Mouse (Mus musculus) c-Kit-positive CD71-positive TER-119-positive erythroid progenitor cells, embryonic 14.5 days (primary cell): ENCODE results near the gene Idh2.
"Not testable (repeated sequence)": the region's sequence is repeated elsewhere in the genome, so short reads cannot be mapped to it uniquely, and the experiment has no call there.

Source experiments
- DNase-seq: peaks from one replicate; pipeline ENCODE4 v3.0.0-alpha.2; 2013; ENCODE audit warnings: low spot score

The Idh2 gene

GRCm38 (mm10) chr7:80060012-80060778, 55.0 kb downstream of the Idh2 start:
- DNase-seq, result no peak

DNA sequence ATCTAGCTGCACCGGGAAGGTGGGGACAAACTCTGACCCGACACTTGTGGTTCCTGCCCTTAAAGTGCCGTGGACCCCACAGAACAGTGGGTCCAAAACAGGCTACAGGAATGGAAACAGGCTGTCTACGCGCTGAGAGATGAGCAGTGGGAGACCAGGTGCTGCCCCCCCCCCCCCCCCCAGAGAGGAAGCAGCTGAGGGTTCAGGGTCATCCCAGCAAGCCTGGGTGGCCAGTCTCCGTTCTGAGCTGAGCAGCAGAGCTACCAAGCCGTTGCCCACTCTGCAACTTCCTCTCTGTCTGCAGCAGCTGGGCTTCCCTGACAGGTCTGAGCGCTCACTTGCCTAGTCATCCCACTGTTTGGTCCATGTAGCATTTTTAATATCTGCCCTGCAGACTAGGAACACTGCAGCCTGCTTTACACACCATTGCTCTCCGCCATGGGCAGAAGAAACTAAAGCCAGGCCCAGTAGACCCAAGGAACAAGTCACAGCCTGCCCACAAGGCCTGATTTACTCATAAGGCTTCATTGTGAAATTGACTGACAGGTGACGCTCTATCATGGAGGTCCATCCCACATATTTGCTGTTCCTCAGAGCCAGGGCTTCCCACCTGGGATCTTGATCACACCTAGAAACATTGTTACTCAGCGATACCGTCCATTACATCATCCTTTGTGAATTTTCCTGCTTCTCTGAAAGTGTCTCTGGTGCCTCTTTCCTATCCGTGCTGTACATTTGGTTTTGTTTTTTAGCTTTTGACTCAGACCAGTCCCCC, 55.9 kb downstream of the Idh2 start:
- DNase-seq, result no peak

DNA sequence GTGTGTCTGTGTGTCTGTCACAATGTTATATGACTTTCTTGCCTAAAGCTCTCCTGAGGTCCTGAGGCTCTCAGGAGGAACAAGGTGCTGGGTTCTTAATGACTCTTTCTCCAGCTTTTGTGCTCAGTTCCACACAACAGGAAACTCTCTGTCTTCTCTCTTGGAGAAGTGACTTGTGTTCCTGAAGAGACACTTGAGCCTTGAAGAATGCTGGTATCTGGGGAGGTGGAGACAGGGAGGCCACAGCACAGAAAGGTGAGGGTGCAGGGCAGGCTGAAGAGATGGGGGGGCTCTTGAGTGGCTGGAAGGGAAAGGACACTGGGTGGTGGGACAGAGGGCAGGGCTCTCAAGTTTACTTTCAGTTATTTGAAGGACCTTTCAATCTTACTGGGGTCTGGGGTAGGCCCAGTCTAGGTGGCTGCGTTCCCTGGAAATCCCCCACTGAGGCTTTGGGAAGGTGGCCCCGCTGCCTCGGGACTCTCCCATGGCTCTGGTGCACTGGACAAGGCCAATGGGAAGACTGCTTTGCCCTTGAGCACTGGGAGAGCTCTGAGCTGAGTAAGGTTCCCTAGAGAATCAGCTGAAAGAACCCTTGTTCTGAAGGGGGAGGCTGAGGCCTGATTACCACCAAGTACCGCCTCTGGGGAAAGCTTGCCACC, 56.7 kb downstream of the Idh2 start:
- no peak for DNase-seq

DNA sequence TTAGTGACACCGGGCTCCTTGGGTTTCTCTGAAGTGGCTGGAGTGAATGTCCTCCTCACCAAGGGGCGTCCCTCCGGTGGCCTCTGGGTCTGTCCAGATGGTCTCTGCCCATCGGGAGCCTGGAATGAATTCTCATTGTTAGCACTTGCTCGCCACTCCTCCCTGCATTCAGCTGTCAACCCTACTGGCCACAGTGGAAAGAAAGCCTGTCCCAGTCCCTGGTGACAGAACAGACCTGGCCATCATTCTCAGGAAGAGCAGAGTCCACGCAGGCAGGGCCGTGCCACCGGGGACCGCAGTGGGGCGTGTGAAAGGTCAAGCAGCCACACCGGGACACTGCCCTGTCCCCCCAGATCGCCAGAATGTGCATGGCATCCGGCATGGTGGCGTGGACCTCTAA, 57.4 kb downstream of the Idh2 start:
- no peak for DNase-seq

- no peak for DNase-seq
Measured at GRCm38 (mm10) chr7:80057002-80057691, 58.0 kb downstream of the Idh2 start.

- no peak for DNase-seq
Measured at GRCm38 (mm10) chr7:80055781-80056180, 59.4 kb downstream of the Idh2 start.

- DNase-seq, result no peak
Measured at GRCm38 (mm10) chr7:80053147-80053546, 62.0 kb downstream of the Idh2 start.

DNA sequence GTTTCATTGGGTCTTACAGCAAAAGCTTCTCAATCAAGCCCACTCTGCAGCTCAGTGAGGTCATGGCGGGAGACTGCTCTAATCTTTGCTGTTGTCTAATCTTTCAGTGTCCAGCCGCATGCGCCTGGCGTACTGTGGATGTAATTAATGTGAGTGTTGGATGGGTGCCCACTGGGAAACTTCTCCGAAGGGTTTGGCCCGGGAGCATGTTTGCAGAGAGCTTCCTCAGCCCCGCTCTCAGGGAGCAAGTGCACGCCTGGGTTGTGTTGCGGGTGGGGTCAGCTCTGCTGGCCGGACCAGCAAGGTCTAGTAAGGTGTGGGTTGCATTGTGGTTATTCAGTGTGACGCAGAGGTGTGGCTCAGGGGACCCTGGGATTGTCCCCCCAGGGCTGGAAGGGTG, 62.9 kb downstream of the Idh2 start:
- no peak for DNase-seq

- no peak for DNase-seq
Measured at GRCm38 (mm10) chr7:80051835-80052234, 63.4 kb downstream of the Idh2 start.

GRCm38 (mm10) chr7:80050382-80050781, 64.8 kb downstream of the Idh2 start:
- DNase-seq, result not testable (repeated sequence)

DNA sequence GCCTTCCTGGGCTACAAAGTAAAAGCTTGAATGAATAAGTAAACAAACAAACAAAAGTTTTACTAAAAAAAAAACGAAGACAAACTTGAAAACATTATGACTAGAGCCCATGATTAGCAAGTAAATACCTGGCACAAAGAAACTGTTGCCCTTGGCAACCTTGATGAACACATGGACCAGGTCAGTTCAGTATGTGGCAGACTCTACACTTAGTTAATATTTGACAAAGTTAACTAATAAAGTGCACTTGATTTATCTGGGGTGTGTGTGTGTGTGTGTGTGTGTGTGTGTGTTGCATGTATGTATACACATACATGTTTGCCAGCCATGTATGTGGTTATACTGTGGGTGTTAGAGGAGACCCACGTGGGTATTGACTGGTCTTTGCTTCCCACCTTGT, 65.4 kb downstream of the Idh2 start:
- DNase-seq, result no peak

- no peak for DNase-seq
Measured at GRCm38 (mm10) chr7:80047041-80047440, 68.2 kb downstream of the Idh2 start.
